Mouse (Mus musculus) lung, embryonic 15.5 days (tissue): ENCODE data around the gene Slc35b1. TPM values are rescaled to one million over a fixed set of nuclear protein-coding genes. Genes with fewer than 3 reads are reported as not detected.

Source experiments
- ATAC-seq: fragments of 200-750 bp; cut with Nextera tagmentation; 2 replicates; pipeline ENCODE4 v1.8.0; 2017; ENCODE audit warnings: moderate number of reproducible peaks, borderline replicate concordance; ENCODE audit not compliant: low FRiP score, low TSS enrichment; ENCODE audit errors: extremely low read depth
- H3K27ac ChIP-seq: fragments of 300-500 bp; sonication (generic); 2 replicates; pipeline ENCODE4 v1.5.1; 2015; ENCODE audit warnings: moderate library complexity, mild to moderate bottlenecking, inconsistent platforms
- H3K27me3 ChIP-seq: fragments of 300-500 bp; sonication (generic); 2 replicates; pipeline ENCODE4 v1.6.1; 2015; ENCODE audit warnings: inconsistent platforms
- H3K36me3 ChIP-seq: fragments of 300-500 bp; sonication (generic); 2 replicates; pipeline ENCODE4 v1.6.1; 2015; ENCODE audit warnings: inconsistent platforms
- H3K4me1 ChIP-seq: fragments of 300-500 bp; sonication (generic); 2 replicates; pipeline ENCODE4 v1.6.1; 2015; ENCODE audit warnings: inconsistent platforms
- H3K4me2 ChIP-seq: fragments of 300-500 bp; sonication (generic); 2 replicates; pipeline ENCODE4 v1.6.1; 2015; ENCODE audit warnings: inconsistent platforms, mild to moderate bottlenecking, moderate library complexity
- H3K4me3 ChIP-seq: fragments of 300-500 bp; sonication (generic); 2 replicates; pipeline ENCODE4 v1.5.1; 2015; ENCODE audit warnings: mild to moderate bottlenecking, inconsistent platforms
- H3K9ac ChIP-seq: fragments of 300-500 bp; sonication (generic); 2 replicates; pipeline ENCODE4 v1.6.1; 2015; ENCODE audit warnings: inconsistent platforms
- H3K9me3 ChIP-seq: fragments of 300-500 bp; sonication (generic); 2 replicates; pipeline ENCODE4 v1.6.1; 2016; ENCODE audit warnings: inconsistent platforms
- WGBS: fragments of 180-500 bp; shearing (Covaris S2); methylation state at CpG from one replicate; pipeline ENCODE4 v1.1.7; 2015; 5-methylcytosine and 5-hydroxymethylcytosine counted together
- polyA plus RNA-seq: library from polyadenylated mRNA; unstranded; fragments of >200 nt; fragmentation: Nextera tagmentation; extraction: Ambion mirVana; gene quantifications from 2 replicates; pipeline ENCODE4 v1.2.1, GENCODE M21; 2015

Slc35b1 gene
- polyA plus RNA-seq, 1 experiment from 2014 or later: 102 TPM

GRCm38 (mm10) chr11:95384973-95385320 lies 455 bp downstream of the Slc35b1 start:
- Histone ChIP-seq H3K9me3 (no peaks in the 10 kb centered on the region), H3K27me3 (no peaks in the 10 kb centered on the region), H3K4me2 (peak overlapping the region; percentile 62), H3K27ac (peak overlapping the region; percentile 83), H3K4me3 (peak overlapping the region; percentile 59), H3K4me1 (peaks cover 10% of the 10 kb centered on the region), H3K9ac (peak overlapping the region; percentile 68), H3K36me3 (peaks cover 47% of the 10 kb centered on the region)
- 0 out of 2 replicates have a peak, but pooled peaks have one; percentile 24 for ATAC-seq
- WGBS: under 1% methylated on average over 14 of the region's 14 CpGs

- Histone ChIP-seq H3K36me3 (peaks cover 51% of the 10 kb centered on the region), H3K4me3 (no peak overlapping the region), H3K27ac (no peak overlapping the region), H3K9ac (no peak overlapping the region), H3K4me1 (peaks cover 10% of the 10 kb centered on the region), H3K27me3 (no peaks in the 10 kb centered on the region), H3K4me2 (no peak overlapping the region), H3K9me3 (no peaks in the 10 kb centered on the region)
- WGBS: 79% methylated on average over 7 of the region's 7 CpGs
- ATAC-seq: no peak
These were observed 2.9 kb downstream of the Slc35b1 start for GRCm38 (mm10) chr11:95387354-95387753.

- H3K9me3 ChIP-seq: no peaks in the 10 kb centered on the region
- H3K4me1 ChIP-seq: peaks cover 10% of the 10 kb centered on the region
- ATAC-seq: no peak
- WGBS: 70% methylated on average over 3 of the region's 3 CpGs
- no peak overlapping the region for H3K27ac ChIP-seq
- no peak overlapping the region for H3K9ac ChIP-seq
- no peak overlapping the region for H3K4me2 ChIP-seq
- H3K36me3 ChIP-seq: peaks cover 51% of the 10 kb centered on the region
- H3K27me3 ChIP-seq: no peaks in the 10 kb centered on the region
- no peak overlapping the region for H3K4me3 ChIP-seq
These were observed 4.5 kb downstream of the Slc35b1 start for GRCm38 (mm10) chr11:95389006-95389405.

GRCm38 (mm10) chr11:95390420-95390819 lies 5.9 kb downstream of the Slc35b1 start:
- Histone ChIP-seq H3K9ac (no peak overlapping the region), H3K4me3 (no peak overlapping the region), H3K4me2 (no peak overlapping the region), H3K27ac (no peak overlapping the region), H3K9me3 (no peaks in the 10 kb centered on the region), H3K4me1 (peaks cover 9% of the 10 kb centered on the region), H3K27me3 (no peaks in the 10 kb centered on the region), H3K36me3 (peaks cover 51% of the 10 kb centered on the region)
- WGBS: 87% methylated on average over 6 of the region's 6 CpGs
- ATAC-seq: no peak

GRCm38 (mm10) chr11:95391201-95391600 lies 6.7 kb downstream of the Slc35b1 start:
- no peak overlapping the region for H3K4me3 ChIP-seq
- H3K4me2 ChIP-seq: no peak overlapping the region
- peaks cover 48% of the 10 kb centered on the region for H3K36me3 ChIP-seq
- H3K9me3 ChIP-seq: no peaks in the 10 kb centered on the region
- 68% methylated on average over 4 of the region's 4 CpGs for WGBS
- peaks cover 1% of the 10 kb centered on the region; the same call in 1 of the 2 replicates for H3K4me1 ChIP-seq
- no peaks in the 10 kb centered on the region for H3K27me3 ChIP-seq
- no peak overlapping the region for H3K9ac ChIP-seq
- ATAC-seq: no peak
- H3K27ac ChIP-seq: no peak overlapping the region

GRCm38 (mm10) chr11:95391743-95392142 lies 7.3 kb downstream of the Slc35b1 start:
- Histone ChIP-seq H3K27me3 (no peaks in the 10 kb centered on the region), H3K9ac (no peak overlapping the region), H3K4me1 (no peaks in the 10 kb centered on the region), H3K36me3 (peaks cover 45% of the 10 kb centered on the region), H3K9me3 (no peaks in the 10 kb centered on the region), H3K4me3 (no peak overlapping the region), H3K4me2 (no peak overlapping the region), H3K27ac (no peak overlapping the region)
- 72% methylated on average over 5 of the region's 5 CpGs for WGBS
- ATAC-seq: no peak

- Histone ChIP-seq H3K27me3 (no peaks in the 10 kb centered on the region), H3K4me2 (no peak overlapping the region), H3K9me3 (no peaks in the 10 kb centered on the region), H3K4me3 (no peak overlapping the region), H3K27ac (no peak overlapping the region), H3K9ac (no peak overlapping the region), H3K4me1 (no peaks in the 10 kb centered on the region), H3K36me3 (peaks cover 40% of the 10 kb centered on the region)
- no peak for ATAC-seq
- WGBS: 49% methylated on average over 7 of the region's 7 CpGs
These were observed 7.8 kb downstream of the Slc35b1 start for GRCm38 (mm10) chr11:95392223-95392667.

- WGBS: 66% methylated on average over 11 of the region's 11 CpGs
- ATAC-seq: no peak
- Histone ChIP-seq H3K4me3 (no peak overlapping the region), H3K9me3 (no peaks in the 10 kb centered on the region), H3K4me2 (no peak overlapping the region), H3K4me1 (no peaks in the 10 kb centered on the region), H3K27me3 (no peaks in the 10 kb centered on the region), H3K27ac (no peak overlapping the region), H3K36me3 (peaks cover 35% of the 10 kb centered on the region), H3K9ac (no peak overlapping the region)
These were observed 8.4 kb downstream of the Slc35b1 start for GRCm38 (mm10) chr11:95392708-95393499.

GRCm38 (mm10) chr11:95393500-95393816 lies 9.0 kb downstream of the Slc35b1 start:
- no peaks in the 10 kb centered on the region for H3K9me3 ChIP-seq
- H3K36me3 ChIP-seq: peaks cover 29% of the 10 kb centered on the region
- WGBS: 27% methylated on average over 5 of the region's 5 CpGs
- ATAC-seq: no peak
- no peaks in the 10 kb centered on the region for H3K27me3 ChIP-seq
- H3K27ac ChIP-seq: no peak overlapping the region
- no peaks in the 10 kb centered on the region for H3K4me1 ChIP-seq
- no peak overlapping the region for H3K4me2 ChIP-seq
- H3K4me3 ChIP-seq: no peak overlapping the region
- H3K9ac ChIP-seq: no peak overlapping the region

- H3K27ac ChIP-seq: no peak overlapping the region
- H3K36me3 ChIP-seq: peaks cover 23% of the 10 kb centered on the region
- H3K4me3 ChIP-seq: no peak overlapping the region
- no peak overlapping the region for H3K9ac ChIP-seq
- no peaks in the 10 kb centered on the region for H3K9me3 ChIP-seq
- WGBS: 46% methylated on average over 5 of the region's 5 CpGs
- no peak overlapping the region for H3K4me2 ChIP-seq
- no peaks in the 10 kb centered on the region for H3K27me3 ChIP-seq
- H3K4me1 ChIP-seq: no peaks in the 10 kb centered on the region
- no peak for ATAC-seq
These were observed 9.6 kb downstream of the Slc35b1 start for GRCm38 (mm10) chr11:95394112-95394511.

GRCm38 (mm10) chr11:95396548-95396947 lies 12.1 kb downstream of the Slc35b1 start:
- H3K27me3 ChIP-seq: peaks cover 4% of the 10 kb centered on the region; the same call in 1 of the 2 replicates
- no peaks in the 10 kb centered on the region for H3K4me1 ChIP-seq
- 45% methylated on average over 1 of the region's 1 CpGs for WGBS
- H3K4me3 ChIP-seq: no peak overlapping the region
- H3K27ac ChIP-seq: no peak overlapping the region
- peaks cover 3% of the 10 kb centered on the region; the same call in 1 of the 2 replicates for H3K36me3 ChIP-seq
- no peak overlapping the region; the same call in 1 of the 2 replicates for H3K9ac ChIP-seq
- H3K4me2 ChIP-seq: no peak overlapping the region
- no peak for ATAC-seq
- H3K9me3 ChIP-seq: no peaks in the 10 kb centered on the region
